Mouse (Mus musculus): ENCODE data around the gene Ces3a. TPM values are rescaled to one million over a fixed set of nuclear protein-coding genes. Genes with fewer than 3 reads are reported as not detected.
"Not testable (repeated sequence)": the region's sequence is repeated elsewhere in the genome, so short reads cannot be mapped to it uniquely, and the experiment has no call there.

Gene Ces3a
- total RNA-seq, 4 experiments from 2014 or later: not detected

DNA sequence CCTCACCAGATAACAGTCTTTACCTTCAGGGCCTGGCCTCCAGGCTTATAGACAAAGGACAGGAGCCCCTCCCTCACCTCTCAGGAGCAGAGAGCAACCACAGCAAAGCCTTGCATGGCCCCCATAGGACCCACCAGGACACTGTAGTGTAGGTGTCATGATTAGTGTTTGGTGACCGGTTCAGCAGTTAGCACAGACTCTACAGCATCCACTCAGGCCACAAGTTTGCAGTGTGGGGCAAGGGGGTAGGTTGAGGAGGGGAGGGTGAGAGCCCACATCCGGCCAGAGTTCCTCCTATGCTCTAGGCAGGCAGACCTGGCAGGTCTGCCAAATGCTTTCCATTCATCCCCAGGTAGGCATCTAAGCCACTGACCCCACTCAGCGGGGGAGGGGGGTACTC is 45.6 kb downstream of the Ces3a start:
- DNase-seq (ENCODE audit: low spot score in 2 of 2): no peak

- not testable (repeated sequence) for DNase-seq (ENCODE audit: low spot score in 2 of 2)
These were observed 53.8 kb downstream of the Ces3a start for GRCm38 (mm10) chr8:105102101-105102785.

- DNase-seq (ENCODE audit: low spot score in 2 of 2): not testable (repeated sequence)
These were observed 55.3 kb downstream of the Ces3a start for GRCm38 (mm10) chr8:105103701-105104100.

DNA sequence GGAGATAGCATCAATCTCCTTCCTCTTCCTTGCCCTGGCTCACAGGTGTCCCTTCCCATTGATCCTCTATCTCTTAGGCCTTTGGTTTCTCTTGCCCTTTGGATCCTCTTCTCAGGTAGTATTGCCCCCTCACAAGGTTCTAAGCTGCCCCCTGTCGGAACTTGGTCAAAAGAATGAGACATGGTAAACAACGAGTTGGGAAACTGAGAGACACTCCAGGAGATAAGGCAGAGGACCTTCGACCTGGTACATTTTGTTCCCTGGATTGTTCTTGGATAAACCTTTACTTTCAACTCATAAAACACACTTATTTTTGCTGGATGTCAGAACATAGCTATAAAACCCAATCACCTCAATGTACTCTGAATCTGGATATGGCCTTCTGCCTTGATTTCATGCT is 55.8 kb downstream of the Ces3a start:
- no peak for DNase-seq (ENCODE audit: low spot score in 2 of 2)

Other genes starting within 250 kb of the Ces3a start
- under 1 TPM in 1 of 4 experiments, not detected in 3; 0.21 TPM for gene Ces2b, start 217.0 kb upstream of the Ces3a start, total RNA-seq (2022)
- gene Ces2c, start 201.5 kb upstream of the Ces3a start, total RNA-seq (2022): not detected
- not detected for gene Ces2e, start 122.3 kb upstream of the Ces3a start, total RNA-seq (2022)
- gene Ces2f, start 101.2 kb upstream of the Ces3a start, total RNA-seq (2022): not detected
- under 1 TPM in 2 of 4 experiments, not detected in 2; 0.20 to 0.39 TPM for gene Ces2g, start 86.9 kb upstream of the Ces3a start, total RNA-seq (2022)
- gene Ces2h, start 47.7 kb upstream of the Ces3a start, total RNA-seq (2022): not detected
- gene Ces3b, start 35.2 kb downstream of the Ces3a start, total RNA-seq (2022): not detected
- gene Ces4a, start 83.2 kb downstream of the Ces3a start, total RNA-seq (2022): not detected
- 10 to 100 TPM; 19.5 to 27.1 (median 23.1) TPM for gene Cbfb, start 122.1 kb downstream of the Ces3a start, total RNA-seq (2022)
- 10 to 100 TPM; 34.1 to 38.6 (median 36.6) TPM for gene D230025D16Rik, start 176.5 kb downstream of the Ces3a start, total RNA-seq (2022)
- gene B3gnt9, start 206.6 kb downstream of the Ces3a start, total RNA-seq (2022): 1 to 10 TPM; 3.0 to 4.0 (median 3.8) TPM
- gene Tradd, start 216.0 kb downstream of the Ces3a start, total RNA-seq (2022): 10 to 100 TPM in 1 of 4 experiments, 1 to 10 TPM in 3; 9.2 to 10.1 (median 9.8) TPM
- 1 to 10 TPM; 1.2 to 1.5 (median 1.5) TPM for gene Fbxl8, start 216.0 kb downstream of the Ces3a start, total RNA-seq (2022)
- gene Hsf4, start 221.2 kb downstream of the Ces3a start, total RNA-seq (2022): 10 to 100 TPM; 10.6 to 12.9 (median 12.0) TPM
- gene Nol3, start 227.5 kb downstream of the Ces3a start, total RNA-seq (2022): 10 to 100 TPM in 2 of 4 experiments, 1 to 10 TPM in 2; 8.2 to 14.0 (median 11.6) TPM
- 10 to 100 TPM; 20.4 to 25.4 (median 21.7) TPM for gene 4931428F04Rik, start 241.3 kb downstream of the Ces3a start, total RNA-seq (2022)
- 1 to 10 TPM in 2 of 4 experiments, under 1 TPM in 2; 0.89 to 2.1 (median 1.0) TPM for gene Exoc3l, start 247.5 kb downstream of the Ces3a start, total RNA-seq (2022)
- 10 to 100 TPM; 36.4 to 38.9 (median 37.6) TPM for gene E2f4, start 249.1 kb downstream of the Ces3a start, total RNA-seq (2022)

Data from layer of hippocampus, adult 8-10 months (tissue).